Mouse (Mus musculus) granulocyte monocyte progenitor cell, adult 5-6 weeks (primary cell): ENCODE measurements around the gene Olfr808. TPM values are rescaled to one million over a fixed set of nuclear protein-coding genes. Genes with fewer than 3 reads are reported as not detected.

Experiments used
- ATAC-seq: replicated peaks from 2 replicates; pipeline ENCODE4 v1.8.0; 2016; ENCODE audit warnings: mild to moderate bottlenecking, moderate TSS enrichment, inconsistent platforms; ENCODE audit not compliant: poor library complexity, severe bottlenecking
- total RNA-seq, 2 experiments: library from RNA; stranded (forward) in 1 of 2; stranded (reverse) in 1 of 2; fragments of 200-712, 200-1000 nt in 1 of 2; fragments of >200 nt in 1 of 2; fragmentation: Nextera tagmentation in 1 of 2; gene quantifications; 2 replicates each; pipeline ENCODE4 v1.2.3; 2014 to 2017

Olfr808 gene
- total RNA-seq (2014; fragmentation: Nextera tagmentation) (not detected in 2 replicates), total RNA-seq (2017) (not detected in 2 replicates)

GRCm38 (mm10) chr10:129765182-129765581 is at the start of gene Olfr808:
Olfr808 (plus strand) TSS chr10:129765482.
- ATAC-seq = no peak

- ATAC-seq = no peak
These were observed 36.0 kb upstream of the Olfr808 start, which contains the start of gene Olfr805 for GRCm38 (mm10) chr10:129729275-129729674. Olfr805 (minus strand) TSS chr10:129729375.

GRCm38 (mm10) chr10:129741821-129742220 is 23.5 kb upstream of the Olfr808 start, which contains the start of gene Olfr806:
Olfr806 (minus strand) TSS chr10:129741921.
- no peak for ATAC-seq

- ATAC-seq = no peak
These were observed 7.6 kb upstream of the Olfr808 start, which contains the start of gene Olfr807 for GRCm38 (mm10) chr10:129757693-129758092. Olfr807 (minus strand) TSS chr10:129757793.

- no peak for ATAC-seq
These were observed 9.1 kb downstream of the Olfr808 start, which contains the start of gene Olfr809 for GRCm38 (mm10) chr10:129774338-129774737. Olfr809 (plus strand) TSS chr10:129774638.

GRCm38 (mm10) chr10:129778123-129778522 is 12.8 kb downstream of the Olfr808 start:
- no peak for ATAC-seq

- ATAC-seq = no peak
These were observed 29.5 kb downstream of the Olfr808 start, which contains the start of gene Olfr810 for GRCm38 (mm10) chr10:129794817-129795216. Olfr810 (minus strand) TSS chr10:129794917.

- ATAC-seq = no peak
These were observed 39.0 kb downstream of the Olfr808 start, which contains the start of gene Olfr811 for GRCm38 (mm10) chr10:129804296-129804695. Olfr811 (minus strand) TSS chr10:129804396.

Other genes with a start within 250 kb of the Olfr808 start
- not detected in 2 replicates for gene Olfr791, start 243.7 kb upstream of the Olfr808 start, total RNA-seq (2014; fragmentation: Nextera tagmentation)
- not detected in 2 replicates for gene Olfr791, start 243.7 kb upstream of the Olfr808 start, total RNA-seq (2017)
- gene Olfr792, start 226.3 kb upstream of the Olfr808 start, total RNA-seq (2014; fragmentation: Nextera tagmentation) = not detected in 2 replicates
- not detected in 2 replicates for gene Olfr792, start 226.3 kb upstream of the Olfr808 start, total RNA-seq (2017)
- not detected in 2 replicates for gene Olfr794, start 197.8 kb upstream of the Olfr808 start, total RNA-seq (2014; fragmentation: Nextera tagmentation)
- not detected in 2 replicates for gene Olfr794, start 197.8 kb upstream of the Olfr808 start, total RNA-seq (2017)
- not detected in 2 replicates for gene Olfr796, start 152.9 kb upstream of the Olfr808 start, total RNA-seq (2014; fragmentation: Nextera tagmentation)
- not detected in 2 replicates for gene Olfr796, start 152.9 kb upstream of the Olfr808 start, total RNA-seq (2017)
- not detected in 2 replicates for gene Olfr798, start 137.5 kb upstream of the Olfr808 start, total RNA-seq (2014; fragmentation: Nextera tagmentation)
- gene Olfr798, start 137.5 kb upstream of the Olfr808 start, total RNA-seq (2017) = not detected in 2 replicates
- gene Olfr799, start 128.0 kb upstream of the Olfr808 start, total RNA-seq (2014; fragmentation: Nextera tagmentation) = not detected in 2 replicates
- gene Olfr799, start 128.0 kb upstream of the Olfr808 start, total RNA-seq (2017) = not detected in 2 replicates
- not detected in 2 replicates for gene Olfr800, start 107.8 kb upstream of the Olfr808 start, total RNA-seq (2014; fragmentation: Nextera tagmentation)
- gene Olfr800, start 107.8 kb upstream of the Olfr808 start, total RNA-seq (2017) = not detected in 2 replicates
- gene Olfr801, start 91.6 kb upstream of the Olfr808 start, total RNA-seq (2014; fragmentation: Nextera tagmentation) = not detected in 2 replicates
- not detected in 2 replicates for gene Olfr801, start 91.6 kb upstream of the Olfr808 start, total RNA-seq (2017)
- not detected in 2 replicates for gene Olfr802, start 77.3 kb upstream of the Olfr808 start, total RNA-seq (2014; fragmentation: Nextera tagmentation)
- gene Olfr802, start 77.3 kb upstream of the Olfr808 start, total RNA-seq (2017) = not detected in 2 replicates
- gene Olfr803, start 71.2 kb upstream of the Olfr808 start, total RNA-seq (2014; fragmentation: Nextera tagmentation) = not detected in 2 replicates
- gene Olfr803, start 71.2 kb upstream of the Olfr808 start, total RNA-seq (2017) = not detected in 2 replicates
- gene Olfr804, start 62.3 kb upstream of the Olfr808 start, total RNA-seq (2014; fragmentation: Nextera tagmentation) = not detected in 2 replicates
- gene Olfr804, start 62.3 kb upstream of the Olfr808 start, total RNA-seq (2017) = not detected in 2 replicates
- gene Olfr805, start 36.1 kb upstream of the Olfr808 start, total RNA-seq (2014; fragmentation: Nextera tagmentation) = not detected in 2 replicates
- gene Olfr805, start 36.1 kb upstream of the Olfr808 start, total RNA-seq (2017) = not detected in 2 replicates
- not detected in 2 replicates for gene Olfr806, start 23.6 kb upstream of the Olfr808 start, total RNA-seq (2014; fragmentation: Nextera tagmentation)
- not detected in 2 replicates for gene Olfr806, start 23.6 kb upstream of the Olfr808 start, total RNA-seq (2017)
- not detected in 2 replicates for gene Olfr807, start 7.7 kb upstream of the Olfr808 start, total RNA-seq (2014; fragmentation: Nextera tagmentation)
- not detected in 2 replicates for gene Olfr807, start 7.7 kb upstream of the Olfr808 start, total RNA-seq (2017)
- not detected in 2 replicates for gene Olfr809, start 9.2 kb downstream of the Olfr808 start, total RNA-seq (2014; fragmentation: Nextera tagmentation)
- not detected in 2 replicates for gene Olfr809, start 9.2 kb downstream of the Olfr808 start, total RNA-seq (2017)
- not detected in 2 replicates for gene Olfr810, start 29.4 kb downstream of the Olfr808 start, total RNA-seq (2014; fragmentation: Nextera tagmentation)
- gene Olfr810, start 29.4 kb downstream of the Olfr808 start, total RNA-seq (2017) = not detected in 2 replicates
- not detected in 2 replicates for gene Olfr811, start 38.9 kb downstream of the Olfr808 start, total RNA-seq (2014; fragmentation: Nextera tagmentation)
- not detected in 2 replicates for gene Olfr811, start 38.9 kb downstream of the Olfr808 start, total RNA-seq (2017)
- not detected in 2 replicates for gene Olfr812, start 80.6 kb downstream of the Olfr808 start, total RNA-seq (2014; fragmentation: Nextera tagmentation)
- not detected in 2 replicates for gene Olfr812, start 80.6 kb downstream of the Olfr808 start, total RNA-seq (2017)
- gene Olfr813, start 89.9 kb downstream of the Olfr808 start, total RNA-seq (2014; fragmentation: Nextera tagmentation) = not detected in 2 replicates
- not detected in 2 replicates for gene Olfr813, start 89.9 kb downstream of the Olfr808 start, total RNA-seq (2017)
- gene Olfr814, start 114.4 kb downstream of the Olfr808 start, total RNA-seq (2014; fragmentation: Nextera tagmentation) = not detected in 2 replicates
- gene Olfr814, start 114.4 kb downstream of the Olfr808 start, total RNA-seq (2017) = not detected in 2 replicates
- not detected in 2 replicates for gene Olfr815, start 140.4 kb downstream of the Olfr808 start, total RNA-seq (2014; fragmentation: Nextera tagmentation)
- gene Olfr815, start 140.4 kb downstream of the Olfr808 start, total RNA-seq (2017) = not detected in 2 replicates
- gene Olfr816, start 150.1 kb downstream of the Olfr808 start, total RNA-seq (2014; fragmentation: Nextera tagmentation) = not detected in 2 replicates
- not detected in 2 replicates for gene Olfr816, start 150.1 kb downstream of the Olfr808 start, total RNA-seq (2017)
- not detected in 2 replicates for gene Olfr818, start 183.6 kb downstream of the Olfr808 start, total RNA-seq (2014; fragmentation: Nextera tagmentation)
- not detected in 2 replicates for gene Olfr818, start 183.6 kb downstream of the Olfr808 start, total RNA-seq (2017)
- not detected in 2 replicates for gene Olfr819, start 201.8 kb downstream of the Olfr808 start, total RNA-seq (2014; fragmentation: Nextera tagmentation)
- gene Olfr819, start 201.8 kb downstream of the Olfr808 start, total RNA-seq (2017) = not detected in 2 replicates
- not detected in 2 replicates for gene Olfr247, start 210.7 kb downstream of the Olfr808 start, total RNA-seq (2014; fragmentation: Nextera tagmentation)
- not detected in 2 replicates for gene Olfr247, start 210.7 kb downstream of the Olfr808 start, total RNA-seq (2017)
- not detected in 2 replicates for gene Gm10310, start 219.6 kb downstream of the Olfr808 start, total RNA-seq (2014; fragmentation: Nextera tagmentation)
- not detected in 2 replicates for gene Gm10310, start 219.6 kb downstream of the Olfr808 start, total RNA-seq (2017)
- not detected in 2 replicates for gene Olfr820, start 247.1 kb downstream of the Olfr808 start, total RNA-seq (2014; fragmentation: Nextera tagmentation)
- not detected in 2 replicates for gene Olfr820, start 247.1 kb downstream of the Olfr808 start, total RNA-seq (2017)